Mouse (Mus musculus): ENCODE measurements at regions not wholly inside any gene's neighbourhood (a gene's known extent, or its start where the extent isn't known, plus 50 kb on each side); places are given as distances from the start of the nearest gene placed in this dataset.

- peak overlapping the region; percentile 43; the same call in 1 of the 2 replicates for H3K27ac ChIP-seq (ENCODE audit: low read depth, low read length)
- H3K9ac ChIP-seq (replicated peaks; ENCODE audit: low read length, poor library complexity, severe bottlenecking), result 0 out of 2 replicates have a peak overlapping the region, but pooled peaks have one; percentile 3
- peaks cover 14% of the 10 kb centered on the region for H3K4me1 ChIP-seq (ENCODE audit: insufficient read depth, low read length)
- DNase-seq (ENCODE audit: low spot score) (peak; percentile 80), ATAC-seq (ENCODE audit: low FRiP score) (no peak)
- no peak overlapping the region for H3K4me3 ChIP-seq (ENCODE audit: low read depth, low read length)
- no peaks in the 10 kb centered on the region for H3K9me3 ChIP-seq (ENCODE audit: low read length)
- no peaks in the 10 kb centered on the region for H3K27me3 ChIP-seq (ENCODE audit: insufficient read depth, low read length)
- no peak for TF ChIP-seq CTCF (IDR thresholded peaks at IDR 0.05)
- no peaks in the 10 kb centered on the region for H3K36me3 ChIP-seq (ENCODE audit: insufficient read depth, low read length)
- no peak overlapping the region for H3K4me2 ChIP-seq (ENCODE audit: low read depth, low read length, poor library complexity, severe bottlenecking)
- 39% methylated on average over 14 of the region's 14 CpGs for WGBS
Measured at GRCm38 (mm10) chr17:27317576-27318277, 113.5 kb upstream of the Lemd2 start.

- Histone ChIP-seq H3K4me2 (ENCODE audit: low read depth, low read length, poor library complexity, severe bottlenecking) (no peak overlapping the region), H3K36me3 (ENCODE audit: insufficient read depth, low read length) (no peaks in the 10 kb centered on the region), H3K4me3 (ENCODE audit: low read depth, low read length) (no peak overlapping the region), H3K4me1 (ENCODE audit: insufficient read depth, low read length) (peaks cover 14% of the 10 kb centered on the region), H3K27me3 (ENCODE audit: insufficient read depth, low read length) (no peaks in the 10 kb centered on the region), H3K9ac (replicated peaks; ENCODE audit: low read length, poor library complexity, severe bottlenecking) (no peak overlapping the region), H3K27ac (ENCODE audit: low read depth, low read length) (no peak overlapping the region), H3K9me3 (ENCODE audit: low read length) (no peaks in the 10 kb centered on the region)
- DNase-seq (ENCODE audit: low spot score), result no peak
- 73% methylated on average over 21 of the region's 21 CpGs for WGBS
- ATAC-seq (ENCODE audit: low FRiP score), result no peak
- TF ChIP-seq CTCF (IDR thresholded peaks at IDR 0.05), result no peak
Measured at GRCm38 (mm10) chr17:27316711-27317575, 112.7 kb upstream of the Lemd2 start.

- 86% methylated on average over 11 of the region's 11 CpGs for WGBS
- no peak overlapping the region for H3K4me2 ChIP-seq (ENCODE audit: low read depth, low read length, poor library complexity, severe bottlenecking)
- TF ChIP-seq CTCF (IDR thresholded peaks at IDR 0.05), result no peak
- no peaks in the 10 kb centered on the region for H3K27me3 ChIP-seq (ENCODE audit: insufficient read depth, low read length)
- no peak overlapping the region for H3K4me3 ChIP-seq (ENCODE audit: low read depth, low read length)
- DNase-seq (ENCODE audit: low spot score) (no peak), ATAC-seq (ENCODE audit: low FRiP score) (no peak)
- H3K4me1 ChIP-seq (ENCODE audit: insufficient read depth, low read length), result peaks cover 14% of the 10 kb centered on the region
- no peak overlapping the region for H3K27ac ChIP-seq (ENCODE audit: low read depth, low read length)
- H3K9ac ChIP-seq (replicated peaks; ENCODE audit: low read length, poor library complexity, severe bottlenecking), result no peak overlapping the region
- H3K9me3 ChIP-seq (ENCODE audit: low read length), result no peaks in the 10 kb centered on the region
- no peaks in the 10 kb centered on the region for H3K36me3 ChIP-seq (ENCODE audit: insufficient read depth, low read length)
Measured at GRCm38 (mm10) chr17:27315947-27316628, 111.8 kb upstream of the Lemd2 start.

- Histone ChIP-seq H3K9me3 (ENCODE audit: low read length) (no peaks in the 10 kb centered on the region), H3K9ac (replicated peaks; ENCODE audit: low read length, poor library complexity, severe bottlenecking) (no peak overlapping the region), H3K27ac (ENCODE audit: low read depth, low read length) (no peak overlapping the region), H3K4me2 (ENCODE audit: low read depth, low read length, poor library complexity, severe bottlenecking) (no peak overlapping the region), H3K4me3 (ENCODE audit: low read depth, low read length) (no peak overlapping the region), H3K36me3 (ENCODE audit: insufficient read depth, low read length) (no peaks in the 10 kb centered on the region), H3K27me3 (ENCODE audit: insufficient read depth, low read length) (no peaks in the 10 kb centered on the region), H3K4me1 (ENCODE audit: insufficient read depth, low read length) (peaks cover 14% of the 10 kb centered on the region)
- no peak for TF ChIP-seq CTCF (IDR thresholded peaks at IDR 0.05)
- no peak for ATAC-seq (ENCODE audit: low FRiP score)
- 55% methylated on average over 3 of the region's 3 CpGs for WGBS
- DNase-seq (ENCODE audit: low spot score), result no peak
Measured at GRCm38 (mm10) chr17:27315428-27315827, 111.2 kb upstream of the Lemd2 start.

- Histone ChIP-seq H3K4me1 (ENCODE audit: insufficient read depth, low read length) (peaks cover 14% of the 10 kb centered on the region), H3K36me3 (ENCODE audit: insufficient read depth, low read length) (no peaks in the 10 kb centered on the region), H3K27ac (ENCODE audit: low read depth, low read length) (no peak overlapping the region), H3K9me3 (ENCODE audit: low read length) (no peaks in the 10 kb centered on the region), H3K27me3 (ENCODE audit: insufficient read depth, low read length) (no peaks in the 10 kb centered on the region), H3K4me3 (ENCODE audit: low read depth, low read length) (no peak overlapping the region), H3K9ac (replicated peaks; ENCODE audit: low read length, poor library complexity, severe bottlenecking) (no peak overlapping the region), H3K4me2 (ENCODE audit: low read depth, low read length, poor library complexity, severe bottlenecking) (no peak overlapping the region)
- 64% methylated on average over 7 of the region's 7 CpGs for WGBS
- ATAC-seq (ENCODE audit: low FRiP score) (no peak), DNase-seq (ENCODE audit: low spot score) (peak; percentile 60)
- no peak for TF ChIP-seq CTCF (IDR thresholded peaks at IDR 0.05)
Measured at GRCm38 (mm10) chr17:27314821-27315392, 110.6 kb upstream of the Lemd2 start.

All from midbrain, postnatal 0 days (tissue).